Mouse (Mus musculus): ENCODE results near the gene Tbx3.

- no peak for TF ChIP-seq POLR2A (IDR thresholded peaks at IDR 0.05; ENCODE audit: insufficient read depth, low read length)
- peak; percentile 91 for TF ChIP-seq CTCF (IDR thresholded peaks at IDR 0.05; ENCODE audit: low read depth, low read length)
Observed at GRCm38 (mm10) chr5:119712679-119713246, 42.3 kb downstream of the Tbx3 start.

All from ES-Bruce4 (cell line).